Mouse (Mus musculus) intestine, embryonic 14.5 days (tissue): ENCODE measurements around the gene Adcy5. TPM values are rescaled to one million over a fixed set of nuclear protein-coding genes. Genes with fewer than 3 reads are reported as not detected.

Experiments used
- ATAC-seq: fragments of 200-750 bp; cut with Nextera tagmentation; replicated peaks from 2 replicates; pipeline ENCODE4 v1.8.0; 2017; ENCODE audit warnings: low read depth, moderate number of reproducible peaks, moderate TSS enrichment, moderate library complexity; ENCODE audit not compliant: low FRiP score, low TSS enrichment
- DNase-seq: peaks from one replicate; pipeline ENCODE4 v3.0.0-alpha.2; 2018; ENCODE audit warnings: low spot score
- H3K27ac ChIP-seq: fragments of 300-500 bp; sonication (generic); 2 replicates; pipeline ENCODE4 v1.5.1; 2014; ENCODE audit warnings: low read depth, mild to moderate bottlenecking, control low read depth
- H3K27me3 ChIP-seq: fragments of 300-500 bp; sonication (generic); replicated peaks from 2 replicates; pipeline ENCODE4 v1.6.1; 2014; ENCODE audit warnings: low read length, control low read depth; ENCODE audit not compliant: control insufficient read depth, insufficient read depth
- H3K36me3 ChIP-seq: fragments of 300-500 bp; sonication (generic); 2 replicates; pipeline ENCODE4 v1.6.1; 2014; ENCODE audit warnings: low read length, control low read depth; ENCODE audit not compliant: control insufficient read depth, insufficient read depth
- H3K4me1 ChIP-seq: fragments of 300-500 bp; sonication (generic); replicated peaks from 2 replicates; pipeline ENCODE4 v1.6.1; 2014; ENCODE audit warnings: low read length, control low read depth, mixed read lengths; ENCODE audit not compliant: control insufficient read depth, insufficient read depth
- H3K4me2 ChIP-seq: fragments of 300-500 bp; sonication (generic); 2 replicates; pipeline ENCODE4 v1.6.1; 2014; ENCODE audit warnings: low read length
- H3K4me3 ChIP-seq: fragments of 300-500 bp; sonication (generic); 2 replicates; pipeline ENCODE4 v1.5.1; 2014; ENCODE audit warnings: low read depth, low read length, control low read depth, mixed read lengths
- H3K9ac ChIP-seq: fragments of 300-500 bp; sonication (generic); 2 replicates; pipeline ENCODE4 v1.6.1; 2014; ENCODE audit warnings: mild to moderate bottlenecking, low read length
- H3K9me3 ChIP-seq: fragments of 300-500 bp; sonication (generic); 2 replicates; pipeline ENCODE4 v1.6.1; 2016; ENCODE audit warnings: low read length, control low read depth; ENCODE audit not compliant: control insufficient read depth
- WGBS: fragments of 180-500 bp; shearing (Covaris S2); extraction: QIAGEN DNeasy Blood & Tissue Kit; methylation state at CpG from one replicate; pipeline ENCODE4 v1.1.7; 2014; 5-methylcytosine and 5-hydroxymethylcytosine counted together
- polyA plus RNA-seq: library from polyadenylated mRNA; unstranded; fragments of >200 nt; fragmentation: Nextera tagmentation; extraction: Ambion mirVana; gene quantifications from 2 replicates; pipeline ENCODE4 v1.2.1, GENCODE M21; 2014

Adcy5 gene
- polyA plus RNA-seq, 1 experiment from 2014 or later = 3.9 TPM

GRCm38 (mm10) chr16:35315496-35315895 is 160.8 kb downstream of the Adcy5 start:
- Histone ChIP-seq H3K4me2 (no peak overlapping the region), H3K27me3 (no peaks in the 10 kb centered on the region), H3K4me1 (no peaks in the 10 kb centered on the region; the same call in 1 of the 2 replicates), H3K9me3 (no peaks in the 10 kb centered on the region), H3K27ac (no peak overlapping the region), H3K36me3 (peaks cover 14% of the 10 kb centered on the region), H3K4me3 (no peak overlapping the region), H3K9ac (no peak overlapping the region)
- ATAC-seq = no peak
- DNase-seq = no peak
- 68% methylated on average over 3 of the region's 3 CpGs for WGBS

GRCm38 (mm10) chr16:35316856-35317264 is 162.2 kb downstream of the Adcy5 start:
- Histone ChIP-seq H3K4me1 (no peaks in the 10 kb centered on the region), H3K9ac (no peak overlapping the region), H3K27ac (no peak overlapping the region), H3K36me3 (peaks cover 14% of the 10 kb centered on the region), H3K27me3 (no peaks in the 10 kb centered on the region), H3K4me3 (no peak overlapping the region), H3K9me3 (no peaks in the 10 kb centered on the region), H3K4me2 (no peak overlapping the region)
- DNase-seq (no peak), ATAC-seq (no peak)

GRCm38 (mm10) chr16:35317460-35317859 is 162.8 kb downstream of the Adcy5 start:
- Histone ChIP-seq H3K27ac (no peak overlapping the region), H3K36me3 (peaks cover 14% of the 10 kb centered on the region), H3K4me3 (no peak overlapping the region), H3K9me3 (no peaks in the 10 kb centered on the region), H3K9ac (no peak overlapping the region), H3K4me1 (no peaks in the 10 kb centered on the region), H3K27me3 (no peaks in the 10 kb centered on the region), H3K4me2 (no peak overlapping the region)
- ATAC-seq = no peak
- WGBS = 87% methylated on average over 5 of the region's 5 CpGs
- DNase-seq = no peak

GRCm38 (mm10) chr16:35318397-35318796 is 163.7 kb downstream of the Adcy5 start:
- no peaks in the 10 kb centered on the region for H3K9me3 ChIP-seq
- no peak for DNase-seq
- no peak overlapping the region for H3K9ac ChIP-seq
- H3K4me3 ChIP-seq = no peak overlapping the region
- 55% methylated on average over 6 of the region's 6 CpGs for WGBS
- H3K36me3 ChIP-seq = peaks cover 6% of the 10 kb centered on the region
- H3K27ac ChIP-seq = no peak overlapping the region
- no peak overlapping the region for H3K4me2 ChIP-seq
- H3K27me3 ChIP-seq = no peaks in the 10 kb centered on the region
- no peak for ATAC-seq
- H3K4me1 ChIP-seq = no peaks in the 10 kb centered on the region

- Histone ChIP-seq H3K36me3 (0 out of 2 replicates have a peak, but pooled peaks cover 2% of the 10 kb centered on the region), H3K4me2 (no peak overlapping the region), H3K27me3 (no peaks in the 10 kb centered on the region), H3K9ac (no peak overlapping the region), H3K9me3 (no peaks in the 10 kb centered on the region), H3K4me3 (no peak overlapping the region), H3K4me1 (no peaks in the 10 kb centered on the region), H3K27ac (no peak overlapping the region)
- no peak for DNase-seq
- 28% methylated on average over 4 of the region's 4 CpGs for WGBS
- no peak for ATAC-seq
These were observed 164.7 kb downstream of the Adcy5 start for GRCm38 (mm10) chr16:35319335-35319734.

- H3K4me2 ChIP-seq = no peak overlapping the region
- DNase-seq (no peak), ATAC-seq (no peak)
- no peak overlapping the region for H3K9ac ChIP-seq
- H3K9me3 ChIP-seq = no peaks in the 10 kb centered on the region
- H3K4me3 ChIP-seq = no peak overlapping the region
- H3K36me3 ChIP-seq = 0 out of 2 replicates have a peak, but pooled peaks cover 2% of the 10 kb centered on the region
- no peaks in the 10 kb centered on the region for H3K27me3 ChIP-seq
- H3K4me1 ChIP-seq = no peaks in the 10 kb centered on the region
- H3K27ac ChIP-seq = no peak overlapping the region
- WGBS = 80% methylated on average over 2 of the region's 2 CpGs
These were observed 165.1 kb downstream of the Adcy5 start for GRCm38 (mm10) chr16:35319773-35320172.

- Histone ChIP-seq H3K4me3 (no peak overlapping the region), H3K9ac (no peak overlapping the region), H3K27me3 (no peaks in the 10 kb centered on the region), H3K9me3 (no peaks in the 10 kb centered on the region), H3K4me2 (no peak overlapping the region), H3K27ac (no peak overlapping the region), H3K4me1 (no peaks in the 10 kb centered on the region), H3K36me3 (peaks cover 13% of the 10 kb centered on the region; the same call in 1 of the 2 replicates)
- ATAC-seq (no peak), DNase-seq (no peak)
- 85% methylated on average over 1 of the region's 1 CpGs for WGBS
These were observed 175.8 kb downstream of the Adcy5 start for GRCm38 (mm10) chr16:35330451-35330850.

Other genes with a start within 250 kb of the Adcy5 start
- 45.4 and 53.7 TPM in 2 replicates for gene Hacd2, start 132.4 kb upstream of the Adcy5 start, polyA plus RNA-seq
- gene Sec22a, start 209.0 kb downstream of the Adcy5 start, polyA plus RNA-seq = 54.6 and 58.3 TPM in 2 replicates